In genomic region chr5:17080405-17080804, GRCm38 (mm10) we compare ENCODE assay signal across 16 mouse cellular contexts.
"Had no signal": no experiment of that assay in that cellular context is flagged by ENCODE, and none has a peak within 500 bp of the region (broad histone marks: within the 10 kb centered on the region; RNA-seq: fewer than 3 reads in every experiment).

No protein-coding gene starts in this region.

- H3K4me3 ChIP-seq: megakaryocyte, embryonic 14.5 days; midbrain, embryonic 13.5 days; midbrain, embryonic 15.5 days; neural tube, embryonic 12.5 days; stomach, embryonic 15.5 days had no signal

- ATAC-seq: liver, postnatal 0 days; midbrain, embryonic 13.5 days; midbrain, embryonic 15.5 days had no signal

- H3K4me2 ChIP-seq: midbrain, embryonic 11.5 days; midbrain, embryonic 13.5 days; midbrain, embryonic 15.5 days; neural tube, embryonic 12.5 days; stomach, embryonic 15.5 days had no signal

- DNase-seq: liver, postnatal 0 days; lung, adult 2 months; lung, postnatal 14 days; lung, postnatal 36 days; right cerebral cortex, postnatal 14 days; thymus, adult 2 months; thymus, postnatal 25 days; thymus, postnatal 4 days had no signal

- H3K36me3 ChIP-seq: midbrain, embryonic 13.5 days; midbrain, embryonic 15.5 days; neural tube, embryonic 12.5 days; stomach, embryonic 15.5 days had no signal

- H3K9ac ChIP-seq: liver, postnatal 0 days; midbrain, embryonic 13.5 days; midbrain, embryonic 15.5 days; neural tube, embryonic 12.5 days; stomach, embryonic 15.5 days had no signal

- H3K27ac ChIP-seq: macrophage; midbrain, embryonic 13.5 days; midbrain, embryonic 15.5 days; neural tube, embryonic 12.5 days; stomach, embryonic 15.5 days; stomach, postnatal 0 days had no signal

- H3K27me3 ChIP-seq: megakaryocyte, embryonic 14.5 days; midbrain, embryonic 13.5 days; midbrain, embryonic 15.5 days; neural tube, embryonic 12.5 days; stomach, embryonic 15.5 days had no signal

- H3K9me3 ChIP-seq: megakaryocyte, embryonic 14.5 days; midbrain, embryonic 13.5 days; midbrain, embryonic 15.5 days; neural tube, embryonic 12.5 days; stomach, embryonic 15.5 days had no signal

- H3K4me1 ChIP-seq: megakaryocyte, embryonic 14.5 days; midbrain, embryonic 13.5 days; midbrain, embryonic 15.5 days; neural tube, embryonic 12.5 days; stomach, embryonic 15.5 days had no signal
